Mouse (Mus musculus): ENCODE measurements around the gene Pou2f3. TPM values are rescaled to one million over a fixed set of nuclear protein-coding genes. Genes with fewer than 3 reads are reported as not detected.

Gene Pou2f3
- total RNA-seq, 2 experiments from 2014 or later = not detected

DNA sequence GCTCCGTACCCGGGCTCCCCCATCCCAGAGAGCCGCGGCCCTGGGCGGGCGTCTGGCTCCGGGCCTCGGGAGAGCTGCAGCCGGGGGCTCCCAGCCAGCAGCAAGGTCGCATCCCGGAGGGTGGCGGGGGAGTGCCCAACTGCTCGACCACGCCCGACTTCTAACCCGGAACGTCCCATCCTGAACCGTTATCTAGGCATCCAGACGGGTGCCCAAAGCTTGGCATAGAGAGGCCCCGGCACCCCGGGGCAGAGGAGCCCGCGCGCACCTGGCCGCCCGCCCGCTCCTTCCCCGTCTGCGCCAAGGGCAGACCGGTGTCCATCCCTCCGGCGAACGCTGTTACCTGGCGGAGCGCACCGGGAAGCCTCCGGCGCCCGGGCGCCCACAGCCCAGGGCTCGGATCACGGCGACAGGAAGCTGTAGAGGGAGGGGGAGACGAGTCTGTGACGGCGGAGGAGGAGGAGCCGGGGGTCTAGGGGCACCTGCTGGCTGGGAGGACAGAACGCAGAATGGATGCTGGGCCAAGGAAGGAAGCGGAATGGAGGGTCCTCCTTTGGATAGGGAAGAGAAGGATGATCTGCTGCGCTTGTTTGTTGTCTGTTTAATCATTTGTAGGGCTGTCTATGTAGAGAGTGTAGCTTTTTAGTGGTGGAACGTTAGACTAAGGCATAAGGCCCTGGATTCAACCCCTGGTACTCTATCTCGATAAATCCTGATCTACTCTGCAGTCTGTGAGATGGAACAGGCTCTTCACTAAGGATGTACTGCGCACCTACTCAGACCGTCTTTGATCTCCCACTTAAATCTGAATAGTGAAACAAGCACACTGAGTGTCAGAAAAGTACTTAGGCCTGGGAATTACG lies 93.8 kb downstream of the Pou2f3 start, which contains the start of gene Tmem136:
Gene Tmem136 (minus strand): TSS at position 437 of the 863 bp plus-strand sequence.
- ATAC-seq (replicated peaks; ENCODE audit: low FRiP score, poor library complexity, severe bottlenecking) = peak; percentile 96

GRCm38 (mm10) chr9:43115431-43116133 lies 94.6 kb downstream of the Pou2f3 start:
- peak; percentile 22; the same call in 1 of the 2 replicates for ATAC-seq (replicated peaks; ENCODE audit: low FRiP score, poor library complexity, severe bottlenecking)

DNA sequence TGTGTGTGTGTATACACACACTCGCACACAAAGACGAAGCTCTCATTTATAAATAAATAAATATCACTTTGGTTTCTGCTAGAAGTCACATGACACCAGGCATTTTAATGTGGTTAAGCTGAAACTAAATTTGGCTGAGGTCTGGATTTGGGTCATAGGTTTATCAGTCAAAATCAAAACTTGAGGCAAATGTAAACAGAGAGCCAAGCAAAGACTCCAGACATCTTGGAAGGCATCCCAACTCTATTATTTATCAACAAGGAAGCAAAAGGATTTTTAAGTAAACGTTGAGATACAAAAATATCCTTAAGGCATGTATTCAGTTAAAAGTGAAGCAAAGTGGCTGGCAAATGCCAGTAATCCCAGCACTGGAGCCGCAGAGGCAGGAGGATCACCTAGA lies 95.3 kb downstream of the Pou2f3 start:
- ATAC-seq (replicated peaks; ENCODE audit: low FRiP score, poor library complexity, severe bottlenecking) = no peak

- no peak for ATAC-seq (replicated peaks; ENCODE audit: low FRiP score, poor library complexity, severe bottlenecking)
Observed at GRCm38 (mm10) chr9:43110286-43110980, 99.7 kb downstream of the Pou2f3 start.

DNA sequence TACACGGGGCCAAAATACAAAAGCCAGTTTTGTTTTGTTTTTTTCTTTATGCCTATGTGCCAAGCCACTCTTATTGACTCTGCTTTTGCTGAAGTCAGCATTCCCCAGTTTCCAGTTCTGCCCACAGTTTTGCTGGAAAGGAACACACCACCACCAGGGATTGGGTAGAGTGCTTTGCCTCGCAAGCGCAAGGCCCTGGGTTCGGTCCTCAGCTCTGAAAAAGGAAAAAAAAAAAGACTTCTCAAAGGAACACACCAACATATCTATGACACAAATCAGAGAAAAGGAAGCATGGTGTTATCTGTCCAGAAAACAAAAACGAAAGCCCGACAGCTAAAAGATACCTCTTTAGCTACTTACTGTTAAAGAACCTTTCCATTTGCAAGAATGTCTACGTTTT lies 101.0 kb downstream of the Pou2f3 start:
- ATAC-seq (replicated peaks; ENCODE audit: low FRiP score, poor library complexity, severe bottlenecking) = no peak

DNA sequence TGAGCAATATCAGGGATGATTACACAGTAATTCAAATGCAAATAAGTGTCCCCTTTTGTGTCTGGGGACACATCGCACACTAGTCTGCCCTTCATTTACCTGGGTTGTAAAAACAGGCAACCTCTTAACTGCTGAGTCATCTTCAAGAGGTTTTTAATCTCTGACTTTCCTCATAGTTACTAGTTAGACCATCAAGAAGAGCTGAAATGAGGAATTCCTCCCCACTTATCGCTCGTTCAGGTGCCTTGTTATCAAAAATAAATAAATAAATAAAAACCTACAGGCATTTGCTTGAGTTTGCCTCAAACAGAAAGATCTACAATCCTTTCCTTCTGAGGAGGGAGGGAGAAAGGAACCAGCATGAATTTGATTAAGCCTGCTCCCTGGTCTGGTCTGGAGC lies 101.4 kb downstream of the Pou2f3 start:
- ATAC-seq (replicated peaks; ENCODE audit: low FRiP score, poor library complexity, severe bottlenecking) = no peak

GRCm38 (mm10) chr9:43108081-43108480 lies 102.1 kb downstream of the Pou2f3 start:
- ATAC-seq (replicated peaks; ENCODE audit: low FRiP score, poor library complexity, severe bottlenecking) = no peak

DNA sequence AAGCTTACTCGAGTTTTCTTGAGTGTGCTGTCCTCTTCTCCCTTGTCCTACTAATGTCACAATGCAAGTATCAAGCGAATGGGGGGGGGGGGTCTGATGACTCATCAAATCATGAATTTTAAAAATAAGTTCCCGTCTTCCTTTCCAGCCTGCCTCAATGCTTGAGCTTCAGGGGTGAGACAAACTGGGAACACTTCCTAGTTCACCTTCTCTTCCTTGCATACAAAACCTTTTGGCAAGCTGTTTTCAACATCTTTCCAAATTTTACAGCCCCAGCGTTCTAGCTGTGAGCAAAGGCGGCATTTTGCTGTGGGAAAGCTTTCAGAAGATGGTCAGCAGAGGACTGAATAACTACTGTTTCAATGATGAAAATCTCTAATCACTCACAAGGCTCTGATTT lies 102.6 kb downstream of the Pou2f3 start:
- no peak for ATAC-seq (replicated peaks; ENCODE audit: low FRiP score, poor library complexity, severe bottlenecking)

- ATAC-seq (replicated peaks; ENCODE audit: low FRiP score, poor library complexity, severe bottlenecking) = no peak
Observed at GRCm38 (mm10) chr9:43107187-43107517, 103.0 kb downstream of the Pou2f3 start, which contains the start of gene Arhgef12. TSS of gene Arhgef12 (minus strand) at chr9:43107239.

- no peak for ATAC-seq (replicated peaks; ENCODE audit: low FRiP score, poor library complexity, severe bottlenecking)
Observed at GRCm38 (mm10) chr9:43106426-43107186, 103.6 kb downstream of the Pou2f3 start.

GRCm38 (mm10) chr9:43105664-43106361 lies 104.4 kb downstream of the Pou2f3 start:
- ATAC-seq (replicated peaks; ENCODE audit: low FRiP score, poor library complexity, severe bottlenecking) = peak; percentile 43

GRCm38 (mm10) chr9:43104873-43105663 lies 105.1 kb downstream of the Pou2f3 start:
- ATAC-seq (replicated peaks; ENCODE audit: low FRiP score, poor library complexity, severe bottlenecking) = 0 out of 2 replicates have a peak, but pooled peaks have one; percentile 13

- ATAC-seq (replicated peaks; ENCODE audit: low FRiP score, poor library complexity, severe bottlenecking) = no peak
Observed at GRCm38 (mm10) chr9:43104526-43104872, 105.7 kb downstream of the Pou2f3 start.

GRCm38 (mm10) chr9:43103675-43104299 lies 106.4 kb downstream of the Pou2f3 start:
- no peak for ATAC-seq (replicated peaks; ENCODE audit: low FRiP score, poor library complexity, severe bottlenecking)

GRCm38 (mm10) chr9:43102931-43103330 lies 107.2 kb downstream of the Pou2f3 start:
- ATAC-seq (replicated peaks; ENCODE audit: low FRiP score, poor library complexity, severe bottlenecking) = peak; percentile 41; the same call in 1 of the 2 replicates

GRCm38 (mm10) chr9:43101936-43102595 lies 108.1 kb downstream of the Pou2f3 start:
- ATAC-seq (replicated peaks; ENCODE audit: low FRiP score, poor library complexity, severe bottlenecking) = peak; percentile 83

GRCm38 (mm10) chr9:43098922-43099321 lies 111.2 kb downstream of the Pou2f3 start:
- ATAC-seq (replicated peaks; ENCODE audit: low FRiP score, poor library complexity, severe bottlenecking) = no peak

All from erythroid progenitor cell, adult 5-6 weeks (primary cell).